Mouse (Mus musculus): ENCODE measurements at regions not wholly inside any gene's neighbourhood (a gene's known extent, or its start where the extent isn't known, plus 50 kb on each side); places are given as distances from the start of the nearest gene placed in this dataset.

- intact Hi-C loops (cut with DNase I): no loop called here
Measured at GRCm38 (mm10) chr1:194208034-194209000, 409.7 kb upstream of the Plxna2 start.

DNA sequence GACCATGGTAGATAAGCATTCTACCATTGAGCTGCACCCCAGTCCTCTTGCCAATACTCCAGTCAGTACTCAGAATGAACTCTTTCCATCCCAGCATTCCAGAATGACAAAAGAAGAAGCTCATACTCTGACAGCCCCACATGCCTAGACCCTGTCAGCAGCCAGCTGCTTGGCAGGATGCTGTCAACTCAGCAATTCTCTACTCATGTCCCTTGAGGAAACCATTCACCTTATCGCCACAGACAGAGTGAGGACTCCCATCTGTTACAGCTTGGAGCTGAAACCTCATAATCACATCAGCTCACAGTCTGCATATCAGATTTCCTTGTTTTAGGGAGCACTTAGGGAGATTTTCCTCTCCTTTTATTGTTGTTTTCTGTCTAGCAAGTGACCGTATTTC is 420.5 kb upstream of the Plxna2 start:
- intact Hi-C loops (cut with DNase I): no loop called here

DNA sequence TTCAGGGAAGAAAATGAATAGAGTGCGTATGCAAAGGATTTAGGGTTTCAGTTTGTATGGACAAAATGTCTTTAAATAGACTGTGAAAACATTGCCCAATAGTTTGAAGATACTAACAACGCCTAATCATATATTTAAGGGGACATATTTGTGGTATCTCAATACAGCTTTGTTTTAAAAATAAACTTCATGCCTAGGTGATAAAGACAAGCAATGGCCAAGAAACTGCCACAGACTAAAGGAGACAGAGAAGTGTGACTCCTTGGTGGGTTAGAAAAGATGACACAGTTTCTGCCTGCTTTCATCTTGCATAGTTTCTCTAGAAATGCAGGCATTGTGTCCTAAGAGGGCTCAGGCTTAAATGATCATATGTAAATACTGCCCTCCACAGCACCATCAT is 435.7 kb upstream of the Plxna2 start:
- intact Hi-C loops (cut with DNase I): no loop called here

GRCm38 (mm10) chr1:194161469-194161868 is 456.5 kb upstream of the Plxna2 start:
- intact Hi-C loops (cut with DNase I): no loop called here

DNA sequence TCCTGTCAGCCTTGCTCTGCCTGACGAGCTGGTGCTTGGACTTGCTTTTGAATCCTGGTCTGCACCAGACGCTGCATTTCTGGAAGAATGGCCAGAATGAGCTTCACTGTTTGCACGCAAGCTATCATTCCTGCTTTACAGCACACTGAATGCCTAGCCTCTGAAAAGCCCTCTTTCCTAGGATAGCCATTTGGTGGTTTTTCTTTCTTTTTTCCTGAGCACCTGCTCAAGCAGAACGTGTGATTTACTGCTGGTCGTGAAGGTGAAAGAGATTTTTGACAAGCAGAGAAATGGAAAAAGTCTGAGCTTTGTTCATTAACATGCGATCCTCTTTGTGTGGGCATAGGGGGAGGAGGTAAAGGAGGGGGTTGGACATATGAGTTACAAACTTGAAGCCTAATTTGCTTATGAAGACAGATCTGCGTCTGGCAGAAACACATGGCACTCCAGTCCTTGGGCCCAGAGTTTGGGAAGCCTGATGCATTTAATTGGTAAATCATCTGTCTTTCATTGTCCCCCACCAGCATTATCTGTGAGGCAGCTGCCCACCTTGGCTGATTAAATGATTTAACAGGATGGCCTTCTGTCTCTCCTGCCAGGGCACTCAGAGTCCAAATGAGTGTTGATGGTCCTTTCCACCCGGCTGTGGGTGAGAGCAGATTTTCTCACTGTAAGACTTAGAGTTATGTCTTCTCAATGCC is 457.1 kb upstream of the Plxna2 start:
- intact Hi-C loops (cut with DNase I): no loop called here

- intact Hi-C loops (cut with DNase I): no loop called here
Measured at GRCm38 (mm10) chr1:194157268-194157667, 460.8 kb upstream of the Plxna2 start.

- intact Hi-C loops (cut with DNase I): no loop called here
Measured at GRCm38 (mm10) chr1:194148416-194149364, 469.3 kb upstream of the Plxna2 start.

DNA sequence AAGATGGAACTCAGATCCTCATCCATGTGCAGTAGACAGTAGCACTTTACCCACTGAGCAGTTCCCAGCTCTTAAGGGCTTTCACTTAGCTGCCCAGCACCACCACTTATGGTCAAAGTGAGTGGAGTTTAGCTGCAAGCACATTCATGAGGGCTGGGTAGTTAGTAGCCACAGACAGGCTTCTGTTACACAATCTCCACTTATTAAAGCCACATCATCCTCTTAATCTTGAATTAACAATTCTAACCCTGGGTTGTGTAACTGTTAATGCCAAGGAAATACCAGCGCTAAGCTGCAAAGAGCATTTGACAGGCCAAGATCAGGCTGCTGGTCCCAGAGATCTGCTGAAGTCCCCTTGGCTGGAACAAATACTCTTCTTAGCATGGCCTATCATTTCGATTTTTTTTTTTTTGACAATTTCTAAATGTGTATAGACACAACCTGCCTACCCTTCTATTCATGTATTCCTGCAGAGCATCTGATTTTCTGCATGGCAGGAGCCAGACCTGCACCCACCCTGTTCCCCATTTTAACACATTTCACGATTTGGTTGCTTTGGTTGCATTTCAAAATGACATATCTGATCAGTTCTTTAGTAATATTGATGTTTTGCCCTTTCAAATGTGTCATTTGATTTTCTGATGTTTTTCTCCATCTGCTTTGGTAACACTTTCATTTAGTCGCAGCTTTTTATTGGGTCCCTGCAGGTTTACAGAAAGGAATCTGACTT is 500.2 kb upstream of the Plxna2 start:
- intact Hi-C loops (cut with DNase I): no loop called here

DNA sequence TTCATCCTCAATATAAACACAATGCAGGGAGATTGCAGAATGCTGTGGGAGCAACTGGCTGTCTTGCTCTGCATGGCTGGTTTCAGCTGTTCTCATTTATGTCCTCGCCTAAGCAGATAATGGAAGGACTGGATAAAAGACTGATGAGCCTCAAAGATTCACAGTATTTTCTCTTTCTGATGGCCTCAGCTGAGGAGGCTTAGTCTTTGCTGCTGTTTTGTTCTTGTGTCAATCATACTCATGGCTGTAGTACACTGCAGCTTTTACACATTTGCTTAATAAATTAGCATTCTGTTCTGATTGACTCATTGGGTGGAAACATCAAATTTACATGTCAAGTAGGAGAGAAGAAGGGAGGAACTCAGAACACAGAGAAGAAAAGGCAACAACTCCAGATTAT is 503.6 kb upstream of the Plxna2 start:
- intact Hi-C loops (cut with DNase I): no loop called here

DNA sequence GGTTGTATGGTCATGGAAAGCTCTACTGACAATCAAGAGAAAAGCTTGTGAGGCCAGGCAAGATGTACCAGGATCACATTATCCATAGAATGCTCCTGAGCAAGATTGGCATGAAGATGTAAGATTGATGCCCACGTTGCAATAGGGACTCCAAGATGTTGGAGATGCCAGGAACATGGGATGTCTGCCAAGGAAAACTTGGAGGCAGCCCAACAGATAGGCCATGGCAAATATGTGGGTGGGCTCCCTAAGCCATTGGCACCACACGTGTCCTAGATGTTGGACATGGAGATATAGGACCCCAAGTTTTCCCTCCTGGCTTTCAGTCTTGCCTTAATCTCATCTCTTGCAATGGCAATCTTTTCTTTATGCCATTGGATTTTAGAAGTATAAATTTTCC is 506.1 kb upstream of the Plxna2 start:
- intact Hi-C loops (cut with DNase I): no loop called here

DNA sequence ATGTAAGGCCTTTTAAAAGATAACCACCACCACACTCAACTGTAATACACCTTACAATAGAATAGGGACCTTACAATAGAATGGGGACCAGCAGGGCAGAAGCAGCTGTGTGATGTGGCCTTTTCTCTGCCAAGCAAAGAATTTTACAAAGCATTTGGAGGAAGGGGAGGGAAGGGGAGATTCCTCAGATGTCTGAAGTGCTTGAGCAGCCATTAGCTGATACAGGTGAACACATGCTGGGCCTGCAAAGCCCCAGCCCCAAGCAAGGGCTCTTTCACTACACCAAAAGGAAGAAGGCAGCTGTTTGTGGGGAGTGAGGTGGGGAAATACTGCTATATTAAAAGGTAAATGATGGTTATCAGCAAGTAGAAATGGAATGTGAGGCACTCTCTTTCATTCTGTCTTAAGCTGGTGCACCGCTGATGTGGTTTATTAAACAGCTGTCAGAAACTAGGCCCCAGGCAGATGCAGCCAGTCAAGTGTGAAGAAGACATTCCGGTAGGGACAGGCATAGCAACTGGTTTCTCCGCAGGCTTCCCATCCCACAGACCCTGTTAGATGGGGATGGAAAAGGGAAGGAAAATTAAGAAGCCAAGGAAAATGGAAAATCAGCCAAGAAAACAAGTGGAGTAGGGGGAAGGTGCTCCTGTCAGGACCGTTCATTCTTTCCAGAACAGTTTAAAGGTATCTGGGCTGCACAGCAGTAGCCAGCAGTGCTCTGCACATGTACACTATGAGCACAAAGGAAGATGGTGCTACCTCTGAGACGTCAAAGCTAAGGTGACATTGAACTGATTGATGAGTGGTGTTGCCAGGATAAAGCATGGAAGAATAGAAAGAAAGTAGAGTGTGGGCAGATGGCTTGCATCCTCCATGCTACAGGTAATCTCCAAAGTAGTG is 508.6 kb upstream of the Plxna2 start:
- intact Hi-C loops (cut with DNase I): no loop called here

- intact Hi-C loops (cut with DNase I): no loop called here
Measured at GRCm38 (mm10) chr1:194108132-194108531, 509.9 kb upstream of the Plxna2 start.

DNA sequence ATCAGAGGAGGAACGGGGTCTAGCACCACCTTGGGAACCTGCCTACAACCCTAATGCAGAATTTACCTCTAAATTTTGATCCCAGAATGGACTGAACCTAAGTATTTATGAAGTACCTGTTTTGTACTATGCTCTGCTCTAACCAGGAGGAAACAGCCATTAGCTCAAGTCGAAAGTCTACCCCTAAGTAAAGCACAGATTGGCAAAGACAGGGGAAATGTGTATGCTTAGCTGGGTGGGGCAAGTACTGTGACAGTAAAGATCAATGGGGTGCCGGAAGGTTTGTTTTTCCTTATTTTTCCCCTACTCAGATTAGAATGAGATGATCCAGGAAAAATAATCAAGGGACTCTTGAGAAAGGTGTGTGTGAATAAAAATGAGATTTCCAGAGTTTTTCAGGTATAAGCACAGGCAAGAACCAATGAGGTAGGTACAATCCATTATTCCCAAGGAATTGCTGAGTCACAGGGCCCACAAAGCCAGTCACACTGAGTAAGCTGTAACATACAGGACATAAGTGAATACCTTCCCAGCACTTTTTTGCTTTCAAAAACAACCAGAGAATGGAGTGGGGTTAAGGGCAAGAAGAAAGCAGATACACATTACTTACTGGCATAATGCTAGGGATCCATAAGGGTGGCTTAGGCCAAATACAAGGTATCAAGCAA is 510.6 kb upstream of the Plxna2 start:
- intact Hi-C loops (cut with DNase I): no loop called here

DNA sequence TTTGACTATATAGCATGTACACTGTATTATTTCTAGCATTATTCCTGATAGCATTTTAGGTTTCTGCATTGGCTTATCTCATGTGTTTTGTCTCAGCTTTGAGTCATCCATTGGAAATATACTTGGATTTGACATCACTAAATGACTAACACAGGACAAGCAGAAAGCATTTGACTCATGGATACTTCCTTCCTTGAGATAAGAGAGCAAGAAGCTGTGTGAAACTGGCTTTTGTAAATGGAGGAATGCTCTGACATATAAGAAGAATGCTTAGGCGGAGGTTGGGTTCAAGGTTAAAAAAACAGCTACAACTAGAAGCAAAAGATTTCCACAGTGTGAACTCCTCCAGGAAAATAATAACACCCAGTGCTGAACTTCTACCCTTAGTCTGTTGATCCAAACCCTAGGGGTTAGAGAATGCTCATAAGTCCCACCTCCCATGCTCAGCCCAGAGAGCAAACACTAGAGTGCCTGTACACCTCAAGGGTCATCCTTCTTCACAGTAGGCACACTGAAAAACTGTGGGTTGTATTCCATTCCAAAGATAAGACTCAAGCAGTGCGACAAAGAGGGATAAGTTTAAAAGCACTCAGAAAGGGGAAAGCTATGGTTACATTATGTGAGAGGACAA is 528.0 kb upstream of the Plxna2 start:
- intact Hi-C loops (cut with DNase I): no loop called here

- intact Hi-C loops (cut with DNase I): no loop called here
Measured at GRCm38 (mm10) chr1:194058512-194058911, 559.5 kb upstream of the Plxna2 start.

DNA sequence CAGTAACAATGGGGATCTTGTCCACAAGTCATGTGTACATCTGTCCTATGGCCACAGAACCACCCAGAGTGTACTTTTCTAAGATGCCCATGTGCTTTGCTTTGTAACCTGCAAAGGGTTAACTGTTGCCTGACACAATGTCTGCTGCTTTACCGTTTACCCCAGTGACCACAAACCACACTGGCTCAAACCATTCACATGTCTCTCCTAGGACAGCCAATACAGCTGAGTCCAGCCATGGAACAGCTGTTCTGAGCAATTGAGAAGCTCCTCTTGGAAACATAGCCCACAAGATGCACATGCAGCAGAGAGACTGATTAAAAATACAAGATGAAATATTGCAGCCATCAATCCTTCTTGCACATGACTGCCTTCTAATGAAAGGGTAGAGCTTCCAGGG is 561.5 kb upstream of the Plxna2 start:
- intact Hi-C loops (cut with DNase I): no loop called here

GRCm38 (mm10) chr1:194049746-194050351 is 568.2 kb upstream of the Plxna2 start:
- intact Hi-C loops (cut with DNase I): no loop called here

All from adrenal gland (tissue).